Mouse (Mus musculus) stomach, embryonic 15.5 days (tissue): Measurements from ENCODE around the gene Abce1. TPM values are rescaled to one million over a fixed set of nuclear protein-coding genes. Genes with fewer than 3 reads are reported as not detected.

Experiments used
- ATAC-seq: fragments of 200-750 bp; cut with Nextera tagmentation; 2 replicates; pipeline ENCODE4 v1.8.0; 2017; ENCODE audit warnings: low read depth, moderate number of reproducible peaks, moderate TSS enrichment; ENCODE audit not compliant: insufficient read depth, low FRiP score
- H3K27ac ChIP-seq: fragments of 300-500 bp; sonication (generic); 2 replicates; pipeline ENCODE4 v1.5.1; 2015; ENCODE audit warnings: mild to moderate bottlenecking, inconsistent platforms
- H3K27me3 ChIP-seq: fragments of 300-500 bp; sonication (generic); replicated peaks from 2 replicates; pipeline ENCODE4 v1.6.1; 2015; ENCODE audit warnings: inconsistent platforms
- H3K36me3 ChIP-seq: fragments of 300-500 bp; sonication (generic); 2 replicates; pipeline ENCODE4 v1.6.1; 2015; ENCODE audit warnings: inconsistent platforms
- H3K4me1 ChIP-seq: fragments of 300-500 bp; sonication (generic); 2 replicates; pipeline ENCODE4 v1.6.1; 2015; ENCODE audit warnings: inconsistent platforms
- H3K4me2 ChIP-seq: fragments of 300-500 bp; sonication (generic); 2 replicates; pipeline ENCODE4 v1.6.1; 2015; ENCODE audit warnings: mild to moderate bottlenecking, inconsistent platforms
- H3K4me3 ChIP-seq: fragments of 300-500 bp; sonication (generic); replicated peaks from 2 replicates; pipeline ENCODE4 v1.5.1; 2015; ENCODE audit warnings: inconsistent platforms
- H3K9ac ChIP-seq: fragments of 300-500 bp; sonication (generic); 2 replicates; pipeline ENCODE4 v1.6.1; 2015; ENCODE audit warnings: inconsistent platforms
- H3K9me3 ChIP-seq: fragments of 300-500 bp; sonication (generic); 2 replicates; pipeline ENCODE4 v1.6.1; 2016; ENCODE audit warnings: inconsistent platforms
- WGBS: fragments of 180-500 bp; shearing (Covaris S2); methylation state at CpG from one replicate; pipeline ENCODE4 v1.1.7; 2015; 5-methylcytosine and 5-hydroxymethylcytosine counted together
- polyA plus RNA-seq: library from polyadenylated mRNA; unstranded; fragments of >200 nt; fragmentation: Nextera tagmentation; extraction: Ambion mirVana; gene quantifications from 2 replicates; pipeline ENCODE4 v1.2.1, GENCODE M21; 2015

Gene Abce1
- polyA plus RNA-seq, 1 experiment from 2014 or later, result 92.7 TPM

- H3K9me3 ChIP-seq, result no peaks in the 10 kb centered on the region
- peak; percentile 100 for ATAC-seq
- WGBS, result under 1% methylated on average over 69 of the region's 77 CpGs
Measured at GRCm38 (mm10) chr8:79638707-79639549, 72.6 kb downstream of the Abce1 start.

GRCm38 (mm10) chr8:79638001-79638706, 73.4 kb downstream of the Abce1 start:
- Histone ChIP-seq H3K36me3 (no peaks in the 10 kb centered on the region), H3K27me3 (no peaks in the 10 kb centered on the region), H3K4me3 (peak overlapping the region; percentile 96), H3K4me2 (peak overlapping the region; percentile 84), H3K9me3 (no peaks in the 10 kb centered on the region), H3K9ac (peak overlapping the region; percentile 73; the same call in 1 of the 2 replicates), H3K4me1 (peaks cover 17% of the 10 kb centered on the region), H3K27ac (peak overlapping the region; percentile 92)
- 2% methylated on average over 11 of the region's 11 CpGs for WGBS
- ATAC-seq, result no peak

More at GRCm38 (mm10) chr8:79638707-79639549, 72.6 kb downstream of the Abce1 start:
- Histone ChIP-seq H3K4me2 (peak overlapping the region; percentile 84), H3K9ac (peak overlapping the region; percentile 90), H3K4me3 (peak overlapping the region; percentile 96), H3K27ac (peak overlapping the region; percentile 97), H3K27me3 (no peaks in the 10 kb centered on the region), H3K36me3 (no peaks in the 10 kb centered on the region), H3K4me1 (peaks cover 17% of the 10 kb centered on the region)

GRCm38 (mm10) chr8:79637237-79637636, 74.3 kb downstream of the Abce1 start:
- no peaks in the 10 kb centered on the region for H3K27me3 ChIP-seq
- 80% methylated on average over 3 of the region's 3 CpGs for WGBS
- no peak for ATAC-seq
- H3K27ac ChIP-seq, result no peak overlapping the region
- H3K9me3 ChIP-seq, result no peaks in the 10 kb centered on the region
- no peaks in the 10 kb centered on the region for H3K36me3 ChIP-seq
- no peak overlapping the region for H3K4me2 ChIP-seq
- peaks cover 13% of the 10 kb centered on the region; the same call in 1 of the 2 replicates for H3K4me1 ChIP-seq
- H3K4me3 ChIP-seq, result no peak overlapping the region
- no peak overlapping the region for H3K9ac ChIP-seq

GRCm38 (mm10) chr8:79636151-79636550, 75.4 kb downstream of the Abce1 start:
- H3K36me3 ChIP-seq, result no peaks in the 10 kb centered on the region
- no peak overlapping the region for H3K9ac ChIP-seq
- H3K27me3 ChIP-seq, result no peaks in the 10 kb centered on the region
- no peak overlapping the region for H3K4me2 ChIP-seq
- H3K4me3 ChIP-seq, result no peak overlapping the region
- H3K4me1 ChIP-seq, result peaks cover 2% of the 10 kb centered on the region; the same call in 1 of the 2 replicates
- H3K9me3 ChIP-seq, result no peaks in the 10 kb centered on the region
- no peak for ATAC-seq
- no peak overlapping the region for H3K27ac ChIP-seq
- 47% methylated on average over 1 of the region's 1 CpGs for WGBS

- H3K27ac ChIP-seq, result no peak overlapping the region
- H3K4me1 ChIP-seq, result no peaks in the 10 kb centered on the region
- no peak overlapping the region for H3K9ac ChIP-seq
- no peaks in the 10 kb centered on the region for H3K27me3 ChIP-seq
- H3K9me3 ChIP-seq, result no peaks in the 10 kb centered on the region
- H3K4me3 ChIP-seq, result no peak overlapping the region
- WGBS, result 81% methylated on average over 1 of the region's 1 CpGs
- no peak for ATAC-seq
- no peaks in the 10 kb centered on the region for H3K36me3 ChIP-seq
- H3K4me2 ChIP-seq, result no peak overlapping the region
Measured at GRCm38 (mm10) chr8:79635491-79635890, 76.0 kb downstream of the Abce1 start.

Other genes with a start within 250 kb of the Abce1 start
- 13.3 and 14.0 TPM in 2 replicates for gene Otud4, start 72.1 kb downstream of the Abce1 start, polyA plus RNA-seq
- gene Anapc10, start 80 bp upstream of the Abce1 start, polyA plus RNA-seq, result 32.7 and 33.4 TPM in 2 replicates